Mouse (Mus musculus) spleen, postnatal 10 days (tissue): ENCODE measurements around the gene Prps2.
A peak's percentile ranks its signal among the peaks of the same experiment; 100 is the strongest.
"Not testable (repeated sequence)": the region's sequence is repeated elsewhere in the genome, so short reads cannot be mapped to it uniquely, and the experiment has no call there.

Experiments
- DNase-seq, 2 experiments: peaks; one replicate each; pipeline ENCODE4 v3.0.0; 2021 to 2022; ENCODE audit warnings: low spot score in 2 of 2

Prps2 gene

DNA sequence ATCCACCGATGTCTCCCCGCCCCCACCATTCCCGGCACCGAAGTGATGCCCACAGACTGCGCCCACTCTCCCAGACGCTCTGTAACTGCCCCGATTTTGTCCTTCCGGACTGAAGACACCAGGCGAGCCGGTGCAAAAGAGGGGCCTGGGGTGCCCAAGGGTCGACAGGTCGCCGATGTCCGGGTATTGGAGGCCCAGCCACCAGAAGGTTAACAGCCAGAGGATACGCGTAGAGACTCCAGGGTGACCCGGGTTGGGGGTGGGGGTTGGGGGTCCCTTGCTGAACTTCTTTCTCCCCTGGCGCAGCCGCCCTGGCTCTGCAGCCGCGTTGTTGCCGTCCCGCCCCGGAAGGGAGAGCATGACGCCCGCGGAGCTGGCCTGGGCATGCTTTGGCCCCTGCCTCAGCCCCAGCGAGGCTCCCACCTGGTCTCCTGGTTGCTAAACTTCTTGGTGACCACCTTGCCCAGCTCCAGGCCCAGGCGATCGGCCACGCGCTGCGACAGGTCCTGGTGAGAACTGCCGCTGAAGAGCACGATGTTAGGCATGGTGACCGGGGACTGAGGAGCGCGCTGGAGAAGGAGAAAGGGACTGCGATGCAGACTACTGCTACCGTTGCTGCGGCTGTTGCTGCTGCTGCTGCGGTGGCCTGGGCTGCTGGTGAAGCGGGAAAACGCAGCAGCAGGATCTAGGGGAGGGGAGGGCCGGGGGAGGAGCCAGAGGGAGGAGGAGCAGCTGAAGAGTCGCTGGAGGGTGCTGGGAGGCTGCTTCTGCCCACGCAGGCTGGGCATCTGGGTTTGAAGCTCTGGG, at the start of gene Prps2:
Prps2 (minus strand) TSS at position 703 of the 807 bp plus-strand sequence.
- DNase-seq, result peak; percentile 22 to 54

DNA sequence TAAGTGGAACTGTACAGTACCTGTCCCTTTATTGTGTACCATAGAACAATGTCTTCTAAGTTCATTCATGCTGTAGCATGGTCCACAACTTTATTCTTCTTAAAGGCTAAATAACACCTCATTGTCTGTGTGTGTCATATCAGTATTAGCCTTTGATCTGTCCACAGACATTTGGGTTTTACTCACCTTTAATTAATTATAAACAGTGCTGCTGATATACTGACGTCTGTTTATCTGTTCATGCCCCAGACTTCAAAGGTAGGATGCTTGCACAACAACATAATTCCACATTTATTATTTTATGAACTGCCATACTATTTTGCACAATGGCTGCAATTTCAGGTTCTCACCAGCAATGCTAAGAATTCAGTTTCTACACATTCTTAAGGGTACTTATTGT, 35.1 kb upstream of the Prps2 start:
- no peak for DNase-seq

GRCm38 (mm10) chrX:167394940-167395339, 12.4 kb upstream of the Prps2 start:
- DNase-seq, result no peak

- DNase-seq, result no peak
Observed at GRCm38 (mm10) chrX:167386647-167387046, 4.1 kb upstream of the Prps2 start.

DNA sequence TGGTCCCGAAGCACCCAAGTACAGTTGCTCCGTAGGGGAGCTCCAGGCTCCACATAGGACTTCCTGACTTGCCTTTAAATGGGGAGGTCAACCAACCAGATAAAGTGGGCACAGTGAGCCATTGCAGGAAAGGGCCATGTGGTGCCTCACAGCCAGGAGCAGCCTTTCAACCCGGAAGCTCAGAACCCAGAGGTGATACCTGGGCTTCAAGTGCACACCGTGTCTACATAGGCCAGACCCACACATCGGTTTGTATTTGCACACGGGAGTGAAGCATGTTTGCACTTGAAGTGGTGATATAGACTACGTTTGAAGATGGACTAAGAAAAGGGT, 271 bp upstream of the Prps2 start:
- no peak for DNase-seq

GRCm38 (mm10) chrX:167381583-167382046, 934 bp downstream of the Prps2 start:
- no peak for DNase-seq

- DNase-seq, result no peak
Observed at GRCm38 (mm10) chrX:167380073-167380472, 2.5 kb downstream of the Prps2 start.

- not testable (repeated sequence) for DNase-seq
Observed at GRCm38 (mm10) chrX:167361231-167361630, 21.3 kb downstream of the Prps2 start.

DNA sequence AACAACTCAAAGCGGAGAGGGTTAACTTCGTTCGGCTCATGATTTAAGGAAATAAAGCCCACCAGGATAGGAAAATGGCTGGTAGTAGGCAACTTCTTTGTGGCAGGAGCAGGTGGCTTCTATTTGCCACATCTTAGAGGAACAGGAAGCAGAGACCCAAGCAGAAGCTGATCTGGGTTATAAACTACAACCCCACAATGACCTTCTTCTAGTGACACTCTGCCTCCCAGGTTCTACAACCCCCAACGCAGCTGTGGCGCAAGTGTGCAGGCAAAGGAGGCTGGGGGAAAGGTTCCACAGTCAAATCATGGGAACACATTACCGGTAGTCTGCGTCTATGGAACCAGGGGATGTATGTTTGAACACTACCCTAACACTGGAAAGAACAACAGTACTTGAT, 22.8 kb downstream of the Prps2 start:
- no peak for DNase-seq

DNA sequence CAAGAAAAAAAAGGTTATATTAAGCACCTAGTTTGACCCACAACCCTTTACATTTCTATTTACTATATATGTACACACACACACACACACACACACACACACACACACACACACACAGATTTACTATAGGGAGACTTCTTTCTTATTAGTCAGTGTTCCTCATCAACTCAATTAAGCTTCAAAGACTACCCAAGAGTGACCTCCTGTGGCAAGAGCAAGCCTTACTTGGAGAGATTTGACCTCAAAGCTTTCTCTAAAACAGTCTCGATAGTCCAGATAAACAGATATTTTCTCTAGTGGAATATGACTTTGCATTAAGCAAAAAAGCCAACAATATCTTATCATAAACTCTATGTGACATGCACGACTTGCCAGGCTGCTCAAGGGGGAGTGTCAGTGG, 25.1 kb downstream of the Prps2 start:
- peak in 1 of 2 experiments; percentile 16 for DNase-seq

DNA sequence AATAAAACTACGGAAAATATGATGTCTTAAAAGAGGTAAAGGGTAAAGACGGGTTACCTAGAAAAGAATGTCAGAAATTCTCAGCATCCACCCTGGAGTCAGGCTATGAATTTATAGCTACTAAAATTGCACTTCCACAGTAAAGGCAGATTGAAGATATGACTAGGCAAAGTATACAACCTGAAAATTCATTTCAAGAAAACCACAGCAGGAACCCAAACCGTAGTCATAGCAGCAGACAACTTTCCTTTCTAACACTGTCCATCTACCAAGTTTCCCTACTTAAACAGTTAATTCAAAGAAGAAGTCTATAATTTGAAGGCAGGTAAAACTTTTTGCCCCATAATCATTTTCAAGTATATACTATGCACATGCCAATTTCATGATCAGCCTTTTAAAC, 26.6 kb downstream of the Prps2 start:
- DNase-seq, result no peak

DNA sequence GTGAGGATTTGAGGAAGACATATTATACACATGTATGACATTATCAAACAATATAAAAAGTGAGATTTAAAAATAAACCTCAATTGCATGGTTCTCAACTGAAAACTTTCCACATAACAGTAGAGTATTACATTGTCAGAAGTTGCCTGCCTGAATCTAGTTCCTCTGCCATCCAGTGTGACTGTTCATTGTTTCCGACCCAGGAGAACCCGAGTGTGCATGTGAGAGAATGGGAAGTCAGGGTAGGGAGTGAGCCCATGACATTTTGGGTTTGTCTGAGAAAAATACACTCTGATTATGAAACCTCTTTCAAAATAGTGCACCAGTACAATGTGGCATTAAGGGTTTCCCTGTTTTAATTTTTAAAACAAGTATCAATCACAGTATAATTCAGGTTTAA, 28.9 kb downstream of the Prps2 start:
- DNase-seq, result no peak

DNA sequence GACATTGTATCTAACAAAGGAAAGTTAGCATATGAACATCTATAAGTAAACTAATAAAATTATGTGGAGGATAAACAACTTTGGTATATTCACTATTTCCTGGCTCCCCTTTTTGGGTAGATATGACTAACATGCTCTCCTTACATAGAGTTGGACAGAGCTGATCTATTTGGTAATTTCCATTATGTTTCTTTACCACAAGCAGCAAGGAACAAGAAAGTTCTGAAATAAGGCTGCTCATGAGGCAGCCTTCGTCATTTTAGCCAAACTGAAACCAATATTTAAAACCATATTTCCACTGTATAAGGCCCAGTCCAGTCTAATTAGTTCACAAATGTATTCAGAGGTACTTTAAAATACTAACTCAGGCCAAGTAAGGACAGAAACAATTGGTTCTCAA, 36.1 kb downstream of the Prps2 start:
- DNase-seq, result no peak

GRCm38 (mm10) chrX:167344356-167344755, 38.2 kb downstream of the Prps2 start:
- no peak for DNase-seq

GRCm38 (mm10) chrX:167341811-167342210, 40.7 kb downstream of the Prps2 start:
- no peak for DNase-seq

- no peak for DNase-seq
Observed at GRCm38 (mm10) chrX:167340190-167340589, 42.4 kb downstream of the Prps2 start.

GRCm38 (mm10) chrX:167337990-167338389, 44.6 kb downstream of the Prps2 start:
- no peak for DNase-seq

DNA sequence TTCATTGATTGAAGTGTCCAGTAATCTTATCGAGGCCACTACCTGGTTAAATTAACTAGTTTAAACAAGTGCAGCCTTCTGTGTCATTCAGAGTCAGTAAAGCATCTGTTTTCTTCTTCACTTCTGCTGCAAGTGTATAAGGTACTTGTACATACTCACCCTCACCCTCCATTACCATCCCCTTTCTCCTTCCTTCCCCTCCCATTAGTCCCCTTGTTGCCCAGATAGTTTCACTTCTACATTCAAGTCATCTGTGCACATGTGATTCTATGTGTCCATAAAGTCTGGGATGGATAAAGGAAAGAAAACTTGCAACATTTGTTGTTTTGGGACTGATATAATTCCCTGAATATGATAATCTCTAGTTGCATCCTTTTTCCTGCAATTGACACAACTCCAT, 48.0 kb downstream of the Prps2 start:
- DNase-seq, result no peak

GRCm38 (mm10) chrX:167332607-167333006, 49.9 kb downstream of the Prps2 start:
- DNase-seq, result no peak

GRCm38 (mm10) chrX:167330993-167331392, 51.6 kb downstream of the Prps2 start:
- DNase-seq, result no peak

GRCm38 (mm10) chrX:167330399-167330798, 52.1 kb downstream of the Prps2 start, which contains the start of gene Tlr7:
TSS of gene Tlr7 (minus strand) at chrX:167330558.
- no peak for DNase-seq

DNA sequence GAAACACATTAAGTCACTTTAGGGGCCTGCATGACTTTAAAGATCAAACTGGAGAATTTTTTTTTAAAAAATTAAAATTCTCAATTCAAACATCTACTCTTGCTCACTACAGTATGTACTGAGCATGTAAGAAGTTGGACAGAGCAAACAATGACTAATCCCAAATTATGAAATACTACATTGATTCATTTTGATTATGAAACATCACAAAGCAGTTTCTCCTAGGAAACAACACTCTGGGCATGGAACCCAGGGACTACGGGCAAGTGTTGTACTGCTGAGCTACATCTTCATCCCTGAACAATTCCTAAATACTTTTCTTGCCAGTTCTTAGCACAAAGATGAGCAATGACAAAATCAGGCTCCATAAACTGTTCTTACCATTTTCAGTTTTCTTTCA, 52.9 kb downstream of the Prps2 start:
- DNase-seq, result no peak

GRCm38 (mm10) chrX:167329098-167329497, 53.5 kb downstream of the Prps2 start:
- DNase-seq, result no peak

DNA sequence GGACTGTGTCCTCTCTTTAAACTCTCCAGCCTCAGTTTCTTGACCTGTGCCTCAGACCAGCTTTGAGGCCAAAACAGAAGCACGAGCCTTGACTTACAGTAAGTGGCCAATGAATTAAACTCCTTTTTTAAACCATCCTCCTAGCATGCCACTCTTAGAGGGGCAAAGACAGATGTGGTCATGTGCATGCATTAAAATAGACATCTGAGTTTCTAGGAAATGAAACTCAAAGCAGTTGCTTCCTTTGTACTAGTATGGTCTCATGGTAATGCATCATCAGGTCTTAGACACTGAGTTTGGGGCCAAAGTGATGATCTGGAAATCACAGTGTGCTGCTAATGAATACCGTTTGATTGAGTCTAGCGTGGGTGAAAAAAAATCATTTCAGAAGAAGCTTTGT, 54.0 kb downstream of the Prps2 start:
- no peak for DNase-seq
